Mouse (Mus musculus) gastrocnemius, adult 8-10 months (tissue): ENCODE data around the gene Ccdc120. TPM values are rescaled to one million over a fixed set of nuclear protein-coding genes. Genes with fewer than 3 reads are reported as not detected.
A peak's percentile ranks its signal among the peaks of the same experiment; 100 is the strongest.

Experiments used
- DNase-seq, 2 experiments: peaks; one replicate each; pipeline ENCODE4 v3.0.0; 2022; ENCODE audit warnings: low spot score in 2 of 2
- total RNA-seq, 4 experiments: library from RNA; stranded (reverse); gene quantifications; 2 replicates each; pipeline ENCODE4 v1.2.4; 2022

Gene Ccdc120
- 1 to 10 TPM in 1 of 4 experiments, under 1 TPM in 2, not detected in 1; 0.34 to 1.1 (median 0.86) TPM for total RNA-seq

- DNase-seq = peak in 1 of 2 experiments; percentile 42
Measured at GRCm38 (mm10) chrX:7750432-7751116, at the start of gene Ccdc120. TSS of gene Ccdc120 (minus strand) at chrX:7750905.

GRCm38 (mm10) chrX:7797327-7797726 lies 46.6 kb upstream of the Ccdc120 start:
- no peak for DNase-seq

- DNase-seq = no peak
Measured at GRCm38 (mm10) chrX:7795016-7795415, 44.3 kb upstream of the Ccdc120 start.

- no peak for DNase-seq
Measured at GRCm38 (mm10) chrX:7793361-7793760, 42.7 kb upstream of the Ccdc120 start.

DNA sequence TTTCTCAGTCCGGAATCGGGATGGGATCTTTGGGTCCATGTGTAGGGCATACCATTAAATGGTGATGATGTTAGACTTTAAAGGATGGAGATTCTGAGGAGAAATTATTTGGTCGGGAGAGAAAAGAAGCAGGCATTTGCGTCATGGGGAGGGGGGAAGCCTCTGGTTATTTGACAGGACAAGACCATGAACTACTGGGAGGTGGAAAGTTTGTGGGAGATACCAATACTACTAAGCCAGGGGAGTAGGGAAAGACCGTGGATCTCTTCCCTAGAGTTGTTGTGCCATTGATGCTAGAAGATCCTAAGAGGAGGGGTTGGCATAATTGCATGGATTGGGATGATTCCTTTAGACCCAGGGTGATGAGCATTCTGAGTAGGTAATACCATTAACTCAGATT lies 39.6 kb upstream of the Ccdc120 start:
- no peak for DNase-seq

DNA sequence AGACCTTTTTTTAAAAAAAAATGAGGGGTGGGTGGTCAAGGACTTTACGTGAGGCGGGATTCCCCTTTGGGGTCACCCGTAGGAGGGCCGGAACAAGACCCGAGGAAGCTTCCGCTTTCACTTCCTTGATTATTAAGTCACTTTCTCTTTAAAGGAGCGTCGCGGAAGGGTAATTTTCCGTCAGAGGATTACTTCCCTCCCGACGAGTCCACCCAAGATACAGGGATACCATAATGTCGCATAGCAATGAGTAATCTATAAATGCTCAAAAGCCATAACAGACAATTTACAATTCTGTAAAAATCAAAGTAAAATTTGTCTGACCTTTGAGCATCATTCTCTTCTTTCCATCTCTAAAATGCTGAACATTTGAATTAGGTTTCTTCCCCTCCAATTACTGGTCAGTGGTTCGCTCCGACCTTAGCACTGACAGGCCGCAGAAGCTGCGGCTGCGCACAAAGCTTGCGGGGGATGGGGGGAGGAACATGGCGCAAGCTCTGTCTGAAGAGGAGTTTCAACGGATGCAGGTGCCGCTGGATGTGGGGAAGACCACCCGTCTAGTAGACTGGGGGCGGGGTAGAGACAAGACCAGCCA lies 38.9 kb upstream of the Ccdc120 start, which contains the start of gene Gripap1:
Gene Gripap1 (plus strand): TSS at position 224 of the 595 bp plus-strand sequence.
- peak; percentile 18 to 57 for DNase-seq

DNA sequence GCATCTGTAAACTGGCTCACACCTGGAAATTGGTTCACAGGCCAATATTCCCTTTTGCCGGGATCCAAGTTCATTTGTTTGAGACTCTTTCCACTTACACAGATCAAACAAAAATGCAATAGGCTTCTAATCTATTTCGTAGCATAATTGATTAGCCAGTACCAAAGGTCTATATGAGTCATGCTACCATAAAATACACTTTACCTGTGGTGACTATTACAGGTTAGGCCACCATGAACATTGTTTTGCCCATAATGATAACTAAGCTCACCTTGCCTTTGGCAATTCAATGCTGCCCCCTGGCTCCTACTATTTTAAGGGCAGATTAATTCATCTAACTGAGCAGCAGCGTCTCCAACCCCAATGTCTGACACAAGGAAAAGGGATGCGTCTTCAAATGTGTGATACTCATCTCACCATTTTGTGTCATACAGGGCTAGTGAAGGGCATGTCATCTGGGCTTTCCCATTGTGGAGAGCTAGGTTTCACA lies 31.9 kb upstream of the Ccdc120 start:
- no peak for DNase-seq

DNA sequence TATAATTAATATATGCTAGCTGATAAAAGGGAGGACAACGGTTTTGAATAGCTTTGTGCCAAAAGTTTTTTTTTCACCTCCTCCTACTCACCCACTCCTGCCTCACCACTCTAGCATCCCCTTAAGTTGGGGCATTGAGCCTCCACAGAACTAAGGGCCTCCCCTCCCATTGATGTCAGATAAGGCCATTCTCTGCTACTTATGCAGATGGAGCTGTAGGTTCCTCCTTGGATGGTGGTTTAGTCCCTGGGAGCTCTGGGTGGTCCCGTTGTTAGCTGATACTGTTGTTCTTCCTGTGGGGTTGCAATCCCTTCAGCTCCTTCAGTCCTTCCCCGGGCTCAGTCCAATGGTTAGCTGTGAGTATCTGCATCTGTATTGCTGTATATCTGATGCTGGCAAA lies 28.6 kb upstream of the Ccdc120 start:
- no peak for DNase-seq

- DNase-seq = no peak
Measured at GRCm38 (mm10) chrX:7778450-7779244, 27.9 kb upstream of the Ccdc120 start.

- peak in 1 of 2 experiments; percentile 11 for DNase-seq
Measured at GRCm38 (mm10) chrX:7776329-7777082, 25.8 kb upstream of the Ccdc120 start.

- DNase-seq = no peak
Measured at GRCm38 (mm10) chrX:7775501-7776205, 24.9 kb upstream of the Ccdc120 start.

DNA sequence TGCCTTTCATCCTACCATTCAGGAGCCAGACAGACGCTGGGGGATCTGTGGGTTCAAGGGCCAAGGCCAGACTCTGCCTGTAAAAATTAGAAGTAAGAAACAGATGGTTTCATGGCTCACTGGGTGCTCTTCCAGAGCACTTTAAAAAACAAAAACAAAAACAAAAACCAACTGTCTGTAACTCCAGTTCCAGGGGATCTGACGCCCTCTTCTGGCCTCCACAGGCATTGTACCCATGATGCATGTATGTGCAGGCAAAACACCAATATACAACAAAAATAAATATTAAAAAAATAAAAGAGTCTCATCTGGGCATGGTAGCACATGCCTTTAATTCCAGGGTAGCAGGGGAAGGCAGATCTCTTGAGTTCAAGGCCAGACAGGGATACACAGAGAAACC lies 22.1 kb upstream of the Ccdc120 start:
- no peak for DNase-seq

DNA sequence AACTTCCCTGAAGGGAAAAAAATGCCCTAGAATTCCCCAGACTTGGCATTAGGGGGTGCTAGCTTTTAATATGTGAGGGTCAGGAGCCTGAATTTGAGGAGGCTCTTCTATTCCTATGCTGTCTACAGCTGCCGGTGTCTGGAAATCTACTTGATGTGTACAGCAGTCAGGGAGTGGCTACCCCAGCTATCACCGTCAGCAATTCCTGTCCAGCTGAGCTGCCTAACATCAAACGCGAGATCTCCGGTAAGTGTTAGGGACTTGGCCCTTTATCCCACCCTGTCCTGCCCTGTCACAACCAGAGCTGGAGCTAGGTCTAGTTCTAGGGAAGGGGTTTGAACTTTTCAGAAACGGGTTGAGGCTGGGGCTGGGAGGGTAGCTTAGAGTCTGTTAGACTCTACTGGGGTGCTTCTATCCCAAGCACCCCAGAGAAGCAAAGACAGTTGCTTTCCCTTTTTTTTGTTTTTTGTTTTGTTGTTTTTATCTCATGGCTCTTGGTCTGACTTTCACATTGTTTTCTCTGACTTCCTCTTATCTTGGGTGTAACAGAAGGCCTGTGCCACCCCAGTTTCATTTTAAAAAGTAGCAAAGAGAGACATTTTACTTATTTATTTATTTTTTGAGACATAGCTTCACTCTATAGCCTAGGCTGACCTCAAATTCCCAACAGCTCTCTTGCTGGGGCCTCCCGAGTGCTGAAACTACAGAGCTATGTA lies 18.8 kb upstream of the Ccdc120 start:
- DNase-seq = no peak

DNA sequence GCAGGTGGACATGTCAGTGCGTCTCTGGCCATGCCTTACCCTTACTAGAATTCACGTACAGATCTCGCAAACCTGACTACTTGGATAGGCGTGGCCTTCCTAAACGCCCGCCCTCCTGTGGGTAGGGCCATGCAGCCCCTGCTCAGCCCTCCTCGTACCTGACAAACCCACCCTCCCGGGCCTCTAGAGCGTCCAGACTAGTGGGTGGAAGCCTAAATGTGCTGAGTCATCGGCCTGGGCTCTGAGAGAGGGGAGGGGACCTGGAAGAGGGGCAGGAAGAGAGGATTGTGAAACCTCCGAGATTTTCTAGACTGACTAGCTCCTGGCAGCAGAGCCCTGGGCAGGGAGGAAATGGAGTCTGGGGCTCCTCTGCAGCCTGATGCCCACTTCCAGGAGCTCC lies 15.1 kb upstream of the Ccdc120 start:
- DNase-seq = peak in 1 of 2 experiments; percentile 30

DNA sequence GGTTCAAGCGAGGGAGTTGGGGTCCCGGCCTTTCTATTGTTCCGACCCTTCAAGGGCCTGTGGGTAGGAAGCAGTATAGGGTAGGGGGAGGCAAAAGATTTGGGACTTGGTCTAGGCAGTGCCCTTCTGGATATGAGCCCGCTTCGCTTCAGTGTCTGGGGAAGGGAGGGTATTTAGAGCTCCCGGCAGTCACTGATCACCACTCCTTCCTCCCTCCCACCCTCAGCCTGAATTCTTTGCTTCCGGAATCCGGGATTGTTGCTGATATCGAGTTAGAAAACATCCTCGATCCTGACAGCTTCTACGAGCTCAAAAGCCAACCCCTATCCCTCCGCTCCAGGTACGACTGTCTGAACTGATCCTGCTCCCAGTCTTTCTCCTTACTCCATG lies 14.6 kb upstream of the Ccdc120 start:
- no peak for DNase-seq

GRCm38 (mm10) chrX:7764657-7765280 lies 14.1 kb upstream of the Ccdc120 start:
- DNase-seq = no peak

DNA sequence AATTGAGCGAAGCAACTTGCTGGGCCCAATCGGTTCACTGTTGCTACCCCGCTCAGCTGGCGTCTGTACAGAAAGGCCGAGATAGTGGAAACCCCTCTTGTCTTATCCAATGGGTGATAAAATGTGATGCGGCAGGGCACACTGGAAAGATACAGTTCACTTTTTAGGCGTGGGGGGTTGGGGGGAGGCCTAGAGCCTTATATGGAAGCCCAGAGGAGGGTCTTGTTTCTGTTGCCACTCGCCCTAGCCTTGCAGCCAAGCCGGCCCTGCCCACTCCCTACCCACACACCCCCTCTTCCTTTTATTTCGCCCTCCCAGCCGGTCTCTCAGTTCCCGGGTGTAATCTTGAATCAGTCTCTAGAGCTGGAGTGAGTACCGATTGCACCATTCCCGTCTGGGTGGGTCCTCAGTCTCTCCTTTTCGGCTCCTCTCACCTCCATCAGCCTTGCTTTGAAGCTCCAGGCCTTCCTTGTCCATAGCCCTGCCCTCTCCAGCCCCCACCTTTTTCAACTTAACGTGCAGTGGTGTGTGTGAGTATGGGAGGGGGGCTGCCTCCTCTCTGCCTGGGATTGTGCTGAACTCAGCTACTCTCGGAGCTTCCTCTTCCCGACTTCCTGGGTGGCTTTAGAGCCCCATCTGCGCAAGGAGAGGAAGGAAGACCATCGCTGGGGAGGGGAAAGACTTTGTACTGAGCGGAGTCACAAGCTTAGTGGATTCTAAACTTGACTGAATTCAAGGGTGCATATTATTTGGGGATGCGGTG lies 13.1 kb upstream of the Ccdc120 start:
- no peak for DNase-seq

DNA sequence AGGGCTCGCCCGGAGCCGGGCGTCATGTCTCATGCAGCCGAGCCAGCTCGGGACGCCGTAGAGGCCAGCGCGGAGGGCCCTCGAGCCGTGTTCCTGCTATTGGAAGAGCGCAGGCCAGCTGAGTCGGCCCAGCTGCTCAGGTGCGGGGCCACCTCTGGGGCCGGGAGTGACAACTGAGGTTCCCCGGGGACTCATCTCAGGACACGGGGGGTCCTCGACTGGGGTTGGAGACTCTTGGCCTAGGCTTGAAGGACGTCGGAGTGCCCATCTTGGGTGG lies 12.2 kb upstream of the Ccdc120 start:
- DNase-seq = no peak
